Mouse (Mus musculus): Measurements from ENCODE around the gene Cyp2g1.
"Not testable (repeated sequence)": the region's sequence is repeated elsewhere in the genome, so short reads cannot be mapped to it uniquely, and the experiment has no call there.

The Cyp2g1 gene

GRCm38 (mm10) chr7:26808592-26808991 lies at the start of gene Cyp2g1:
TSS of gene Cyp2g1 (plus strand) at chr7:26808892.
- CTCF ChIA-PET = no interaction called here

- CTCF ChIA-PET = no interaction called here
These were observed 41.6 kb upstream of the Cyp2g1 start for GRCm38 (mm10) chr7:26767084-26767483.

GRCm38 (mm10) chr7:26769881-26770470 lies 38.7 kb upstream of the Cyp2g1 start:
- CTCF ChIA-PET = no interaction called here

- CTCF ChIA-PET = no interaction called here
These were observed 35.7 kb upstream of the Cyp2g1 start for GRCm38 (mm10) chr7:26772866-26773586.

- CTCF ChIA-PET = interaction anchor here (0.5 kb wide), 1 partner anchor 10 kb away, joined by 3 read pairs; no protein-coding TSS in a partner anchor
These were observed 32.8 kb upstream of the Cyp2g1 start for GRCm38 (mm10) chr7:26775866-26776265.

- CTCF ChIA-PET = no interaction called here
These were observed 30.9 kb upstream of the Cyp2g1 start for GRCm38 (mm10) chr7:26777806-26778205.

- CTCF ChIA-PET = no interaction called here
These were observed 30.2 kb upstream of the Cyp2g1 start for GRCm38 (mm10) chr7:26778474-26778873.

- CTCF ChIA-PET = no interaction called here
These were observed 28.8 kb upstream of the Cyp2g1 start for GRCm38 (mm10) chr7:26779799-26780416.

GRCm38 (mm10) chr7:26780510-26780909 lies 28.2 kb upstream of the Cyp2g1 start:
- CTCF ChIA-PET = no interaction called here

- CTCF ChIA-PET = no interaction called here
These were observed 27.5 kb upstream of the Cyp2g1 start for GRCm38 (mm10) chr7:26780998-26781766.

GRCm38 (mm10) chr7:26781767-26782131 lies 26.9 kb upstream of the Cyp2g1 start:
- CTCF ChIA-PET = no interaction called here

GRCm38 (mm10) chr7:26783163-26783562 lies 25.5 kb upstream of the Cyp2g1 start:
- CTCF ChIA-PET = no interaction called here

- CTCF ChIA-PET = interaction anchor here (0.7 kb wide), 1 partner anchor 10 kb away, joined by 3 read pairs; no protein-coding TSS in a partner anchor
These were observed 22.7 kb upstream of the Cyp2g1 start for GRCm38 (mm10) chr7:26786013-26786412.

GRCm38 (mm10) chr7:26789984-26790383 lies 18.7 kb upstream of the Cyp2g1 start:
- CTCF ChIA-PET = no interaction called here

- CTCF ChIA-PET = no interaction called here
These were observed 8.6 kb upstream of the Cyp2g1 start for GRCm38 (mm10) chr7:26800104-26800503.

GRCm38 (mm10) chr7:26800996-26801395 lies 7.7 kb upstream of the Cyp2g1 start:
- CTCF ChIA-PET = no interaction called here

- CTCF ChIA-PET = not testable (repeated sequence)
These were observed 23.0 kb downstream of the Cyp2g1 start for GRCm38 (mm10) chr7:26831556-26832292.

- CTCF ChIA-PET = not testable (repeated sequence)
These were observed 24.0 kb downstream of the Cyp2g1 start for GRCm38 (mm10) chr7:26832668-26833067.

- CTCF ChIA-PET = not testable (repeated sequence)
These were observed 26.4 kb downstream of the Cyp2g1 start, which contains the start of gene Cyp2a5 for GRCm38 (mm10) chr7:26835059-26835458. TSS of gene Cyp2a5 (plus strand) at chr7:26835305.

- CTCF ChIA-PET = not testable (repeated sequence)
These were observed 34.7 kb downstream of the Cyp2g1 start for GRCm38 (mm10) chr7:26843400-26843799.

GRCm38 (mm10) chr7:26850063-26850462 lies 41.4 kb downstream of the Cyp2g1 start:
- CTCF ChIA-PET = not testable (repeated sequence)
